Mouse (Mus musculus) small intestine, adult 2 months (tissue): ENCODE data around the gene Rhox7a.

Source experiments
- CTCF ChIP-seq: fragments of 200-500 bp; IDR thresholded peaks from 2 replicates; pipeline ENCODE4 v1.5.1; 2012; ENCODE audit warnings: low read depth, mild to moderate bottlenecking, control low read depth, inconsistent platforms, low read length, moderate library complexity, mixed read lengths; ENCODE audit not compliant: insufficient replicate concordance, insufficient read length; ENCODE audit errors: extremely low read depth
- POLR2A ChIP-seq: fragments of 200-500 bp; IDR thresholded peaks from 2 replicates; pipeline ENCODE4 v1.6.1; 2012; ENCODE audit warnings: low read depth, mild to moderate bottlenecking, control low read depth, inconsistent platforms, low read length, moderate library complexity

DNA sequence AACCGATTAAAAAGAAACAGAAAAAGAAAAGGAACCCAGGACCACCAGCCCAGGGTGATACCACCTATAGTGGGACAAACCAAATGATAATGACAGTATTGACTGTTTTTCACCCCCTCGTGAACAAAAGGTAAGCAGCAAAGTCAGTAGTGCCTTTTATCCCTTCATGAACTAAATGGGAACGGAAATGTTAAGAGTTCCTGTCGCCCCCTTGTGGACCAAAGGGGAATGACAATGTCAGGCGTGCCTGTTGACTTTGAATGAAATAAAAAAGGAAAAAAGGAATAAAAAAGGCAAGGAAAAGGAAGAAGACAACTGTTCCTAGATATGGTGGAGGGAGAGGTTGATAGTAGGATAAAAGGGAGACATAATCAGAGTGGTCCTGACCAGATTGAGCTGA lies 20.3 kb upstream of the Rhox7a start:
- no peak for TF ChIP-seq CTCF
- TF ChIP-seq POLR2A: no peak
